Mouse (Mus musculus): ENCODE measurements around the gene Daam1. TPM values are rescaled to one million over a fixed set of nuclear protein-coding genes. Genes with fewer than 3 reads are reported as not detected.

Gene Daam1
- polyA plus RNA-seq, 2 experiments, result 10.7 to 11.8 TPM

DNA sequence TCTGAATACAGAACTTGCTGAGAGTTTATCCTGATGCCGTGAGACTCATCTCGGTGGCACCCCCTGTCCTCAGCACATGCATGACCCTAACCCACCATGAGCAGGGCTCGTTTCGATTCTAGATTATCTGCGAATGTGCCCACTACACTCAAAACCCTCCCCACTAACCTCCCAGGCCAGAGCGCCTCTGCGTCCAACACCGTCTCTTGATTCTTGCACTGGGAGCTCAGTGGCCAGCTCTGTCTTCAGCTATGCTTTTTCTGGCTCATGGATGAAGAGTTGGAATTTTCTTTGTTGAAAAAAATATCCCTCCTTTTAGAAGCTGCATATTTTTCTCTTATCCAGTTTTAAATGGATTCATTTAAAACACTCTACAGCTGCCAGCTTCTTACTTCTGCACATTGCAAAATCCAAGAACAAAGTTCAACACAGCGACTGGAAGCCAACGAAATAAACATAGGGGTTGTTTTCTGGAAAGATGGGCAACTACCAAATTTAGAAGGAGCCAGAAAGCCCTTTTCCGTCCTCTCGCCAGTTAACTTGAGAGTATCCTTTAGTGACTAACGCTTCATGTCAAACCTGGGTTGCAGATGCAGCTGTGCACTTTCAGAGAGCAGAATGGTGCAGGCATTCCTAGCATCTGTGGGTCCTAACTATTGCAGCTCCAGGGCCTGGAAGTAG lies 74.9 kb downstream of the Daam1 start:
- peak overlapping the region; percentile 43; the same call in 1 of the 2 replicates for H3K27ac ChIP-seq (replicated peaks; ENCODE audit: low read depth, low read length)
- no peaks in the 10 kb centered on the region for H3K9me3 ChIP-seq (ENCODE audit: control insufficient read depth, low read length)
- ATAC-seq (ENCODE audit: low FRiP score, low read depth) (no peak), DNase-seq (ENCODE audit: low spot score) (no peak)
- H3K27me3 ChIP-seq (ENCODE audit: control insufficient read depth, insufficient read depth, low read length), result no peaks in the 10 kb centered on the region
- H3K36me3 ChIP-seq (ENCODE audit: control insufficient read depth, insufficient read depth, low read length), result no peaks in the 10 kb centered on the region
- no peak overlapping the region for H3K9ac ChIP-seq (ENCODE audit: low read depth, low read length, severe bottlenecking)
- TF ChIP-seq POLR2A (IDR thresholded peaks at IDR 0.05; ENCODE audit: borderline replicate concordance, extremely low read depth, insufficient read depth, insufficient read length), result no peak
- H3K4me2 ChIP-seq (replicated peaks; ENCODE audit: low read depth, low read length, severe bottlenecking), result no peak overlapping the region
- 86% methylated on average over 13 of the region's 13 CpGs for WGBS
- no peak overlapping the region for H3K4me3 ChIP-seq (replicated peaks; ENCODE audit: low read length)
- peaks cover 14% of the 10 kb centered on the region for H3K4me1 ChIP-seq (ENCODE audit: control insufficient read depth, insufficient read depth, low read length)

DNA sequence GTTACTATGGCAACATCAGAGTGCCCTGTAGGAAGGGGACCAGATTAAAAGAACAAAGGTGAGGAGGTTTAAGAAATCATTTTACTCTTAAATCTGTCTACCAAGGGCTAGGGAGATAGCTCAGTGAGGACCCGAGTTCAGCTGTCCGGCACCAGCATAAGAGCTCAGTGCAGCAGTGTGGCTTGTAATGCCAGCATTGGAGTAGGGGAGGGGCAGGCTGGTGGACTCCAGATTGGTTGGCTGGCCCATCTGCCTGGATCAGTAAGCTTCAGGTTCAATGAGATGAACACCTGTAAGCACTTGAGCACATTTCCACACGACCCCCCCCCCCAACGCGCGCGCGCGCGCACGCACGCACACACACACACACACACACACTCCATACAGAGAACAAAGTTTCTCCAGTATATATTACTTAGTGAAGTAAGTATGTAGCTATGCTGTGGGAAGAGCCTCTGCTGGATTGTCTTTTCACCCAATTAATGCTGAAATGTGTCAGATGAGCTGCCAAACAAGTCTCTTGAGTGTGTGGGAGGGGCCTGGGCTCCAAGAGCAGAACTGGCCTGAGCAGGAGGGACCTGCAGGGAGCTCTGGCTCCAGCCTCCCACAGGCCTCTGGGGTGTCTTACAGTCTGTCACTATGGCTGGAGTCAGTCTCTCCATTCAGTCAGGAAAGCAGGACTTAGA lies 75.8 kb downstream of the Daam1 start:
- TF ChIP-seq POLR2A (IDR thresholded peaks at IDR 0.05; ENCODE audit: borderline replicate concordance, extremely low read depth, insufficient read depth, insufficient read length), result no peak
- H3K4me1 ChIP-seq (ENCODE audit: control insufficient read depth, insufficient read depth, low read length), result peaks cover 14% of the 10 kb centered on the region
- H3K36me3 ChIP-seq (ENCODE audit: control insufficient read depth, insufficient read depth, low read length), result no peaks in the 10 kb centered on the region
- no peak overlapping the region for H3K4me3 ChIP-seq (replicated peaks; ENCODE audit: low read length)
- H3K9me3 ChIP-seq (ENCODE audit: control insufficient read depth, low read length), result no peaks in the 10 kb centered on the region
- ATAC-seq (ENCODE audit: low FRiP score, low read depth), result peak; percentile 72
- 0 out of 2 replicates have a peak overlapping the region, but pooled peaks have one; percentile 43 for H3K27ac ChIP-seq (replicated peaks; ENCODE audit: low read depth, low read length)
- H3K4me2 ChIP-seq (replicated peaks; ENCODE audit: low read depth, low read length, severe bottlenecking), result no peak overlapping the region
- no peak overlapping the region for H3K9ac ChIP-seq (ENCODE audit: low read depth, low read length, severe bottlenecking)
- peak; percentile 32 for DNase-seq (ENCODE audit: low spot score)
- no peaks in the 10 kb centered on the region for H3K27me3 ChIP-seq (ENCODE audit: control insufficient read depth, insufficient read depth, low read length)
- WGBS, result 86% methylated on average over 12 of the region's 12 CpGs

DNA sequence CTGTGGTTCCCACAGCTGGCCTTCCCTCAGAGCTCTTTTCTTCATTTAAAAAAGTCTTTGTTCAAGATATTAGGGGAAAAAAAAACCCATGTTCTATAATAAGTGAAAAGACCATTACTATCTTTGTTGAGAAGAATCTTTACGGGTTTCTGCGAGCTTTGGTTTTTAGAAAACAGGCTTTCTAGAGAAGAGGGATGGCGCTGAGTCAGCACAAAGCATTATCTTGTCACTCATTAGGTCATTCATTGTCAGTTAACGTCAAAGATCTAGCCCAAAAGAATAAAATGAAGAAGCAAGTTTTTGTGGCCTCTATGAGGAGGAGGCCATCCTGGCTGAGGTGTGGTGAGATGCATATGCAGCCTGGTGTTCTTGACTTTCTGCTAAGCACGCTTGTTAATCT lies 78.1 kb downstream of the Daam1 start:
- 89% methylated on average over 5 of the region's 5 CpGs for WGBS
- no peak overlapping the region for H3K9ac ChIP-seq (ENCODE audit: low read depth, low read length, severe bottlenecking)
- TF ChIP-seq POLR2A (IDR thresholded peaks at IDR 0.05; ENCODE audit: borderline replicate concordance, extremely low read depth, insufficient read depth, insufficient read length), result no peak

DNA sequence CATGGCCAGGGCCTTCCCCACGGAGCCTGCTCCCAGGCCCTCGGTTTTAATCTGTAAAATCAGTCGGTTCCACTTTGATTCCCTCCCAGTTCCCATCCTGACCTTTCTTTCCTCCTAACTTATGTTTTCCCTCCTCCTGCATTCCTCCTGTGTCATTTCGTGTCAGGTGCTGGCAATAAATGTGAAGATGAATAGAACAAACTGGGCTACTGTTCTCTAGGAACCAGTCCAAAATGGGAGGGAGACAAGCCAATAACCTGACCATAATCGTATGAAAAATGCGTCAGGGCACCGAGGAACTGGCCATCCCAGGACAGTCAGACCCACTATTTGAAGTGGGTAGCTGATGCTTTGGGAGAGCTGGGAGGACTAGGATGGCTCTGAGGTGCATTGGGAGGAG lies 79.4 kb downstream of the Daam1 start:
- no peak overlapping the region for H3K4me3 ChIP-seq (replicated peaks; ENCODE audit: low read length)
- no peak overlapping the region for H3K9ac ChIP-seq (ENCODE audit: low read depth, low read length, severe bottlenecking)
- no peak overlapping the region for H3K4me2 ChIP-seq (replicated peaks; ENCODE audit: low read depth, low read length, severe bottlenecking)
- peaks cover 14% of the 10 kb centered on the region for H3K4me1 ChIP-seq (ENCODE audit: control insufficient read depth, insufficient read depth, low read length)
- H3K36me3 ChIP-seq (ENCODE audit: control insufficient read depth, insufficient read depth, low read length), result no peaks in the 10 kb centered on the region
- no peak for TF ChIP-seq POLR2A (IDR thresholded peaks at IDR 0.05; ENCODE audit: borderline replicate concordance, extremely low read depth, insufficient read depth, insufficient read length)
- no peak overlapping the region for H3K27ac ChIP-seq (replicated peaks; ENCODE audit: low read depth, low read length)
- no peak for ATAC-seq (ENCODE audit: low FRiP score, low read depth)
- no peaks in the 10 kb centered on the region for H3K9me3 ChIP-seq (ENCODE audit: control insufficient read depth, low read length)
- 71% methylated on average over 7 of the region's 7 CpGs for WGBS
- H3K27me3 ChIP-seq (ENCODE audit: control insufficient read depth, insufficient read depth, low read length), result no peaks in the 10 kb centered on the region
- no peak for DNase-seq (ENCODE audit: low spot score)

More for the DNA sequence above, 78.1 kb downstream of the Daam1 start:
- no peaks in the 10 kb centered on the region for H3K9me3 ChIP-seq (ENCODE audit: control insufficient read depth, low read length)
- DNase-seq (ENCODE audit: low spot score), result no peak
- H3K36me3 ChIP-seq (ENCODE audit: control insufficient read depth, insufficient read depth, low read length), result no peaks in the 10 kb centered on the region
- peaks cover 14% of the 10 kb centered on the region for H3K4me1 ChIP-seq (ENCODE audit: control insufficient read depth, insufficient read depth, low read length)
- no peak overlapping the region for H3K4me3 ChIP-seq (replicated peaks; ENCODE audit: low read length)
- no peak overlapping the region for H3K27ac ChIP-seq (replicated peaks; ENCODE audit: low read depth, low read length)
- H3K27me3 ChIP-seq (ENCODE audit: control insufficient read depth, insufficient read depth, low read length), result no peaks in the 10 kb centered on the region
- no peak for ATAC-seq (ENCODE audit: low FRiP score, low read depth)
- no peak overlapping the region for H3K4me2 ChIP-seq (replicated peaks; ENCODE audit: low read depth, low read length, severe bottlenecking)

DNA sequence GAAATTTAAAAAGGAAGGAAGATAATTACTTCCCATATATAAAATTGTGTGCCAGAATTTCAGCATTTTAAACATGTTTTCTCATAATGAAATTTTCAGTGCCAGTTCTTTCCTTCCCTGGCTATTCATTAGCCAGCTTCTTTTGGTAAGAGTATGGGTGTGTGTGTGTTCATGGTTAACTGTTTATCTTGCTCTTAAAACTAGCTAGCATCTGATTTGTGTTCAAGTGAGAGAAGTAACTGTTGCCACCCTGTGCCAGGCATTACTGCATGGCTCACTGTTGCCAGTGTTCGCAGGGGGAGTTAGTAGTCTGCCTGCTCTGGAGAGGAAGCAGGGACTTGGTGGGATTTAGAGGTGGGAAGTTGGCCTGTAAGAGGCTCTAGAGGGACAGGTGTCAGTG lies 81.4 kb downstream of the Daam1 start:
- TF ChIP-seq POLR2A (IDR thresholded peaks at IDR 0.05; ENCODE audit: borderline replicate concordance, extremely low read depth, insufficient read depth, insufficient read length), result no peak
- Histone ChIP-seq H3K9me3 (ENCODE audit: control insufficient read depth, low read length) (no peaks in the 10 kb centered on the region), H3K9ac (ENCODE audit: low read depth, low read length, severe bottlenecking) (no peak overlapping the region), H3K36me3 (ENCODE audit: control insufficient read depth, insufficient read depth, low read length) (peaks cover 11% of the 10 kb centered on the region; the same call in 1 of the 2 replicates), H3K4me2 (replicated peaks; ENCODE audit: low read depth, low read length, severe bottlenecking) (no peak overlapping the region), H3K27ac (replicated peaks; ENCODE audit: low read depth, low read length) (no peak overlapping the region), H3K4me3 (replicated peaks; ENCODE audit: low read length) (no peak overlapping the region), H3K27me3 (ENCODE audit: control insufficient read depth, insufficient read depth, low read length) (no peaks in the 10 kb centered on the region), H3K4me1 (ENCODE audit: control insufficient read depth, insufficient read depth, low read length) (no peaks in the 10 kb centered on the region)
- WGBS, result 71% methylated on average over 1 of the region's 1 CpGs
- DNase-seq (ENCODE audit: low spot score), result no peak
- ATAC-seq (ENCODE audit: low FRiP score, low read depth), result no peak

Measured in limb, embryonic 14.5 days (tissue).